ENCODE assay signal across 8 mouse cellular contexts in genomic region chr17:53587074-53587851, GRCm38 (mm10). TPM values are rescaled to one million over a fixed set of nuclear protein-coding genes. Genes with fewer than 3 reads are reported as not detected.
DNase-seq lines count a peak whose midpoint lies in the region; ATAC-seq lines count a peak whose summit lies in the region.

No protein-coding gene starts in this region.

- H3K9ac ChIP-seq in hindbrain, embryonic 13.5 days = no peak overlapping the region

- no peaks in the 10 kb centered on the region for H3K27me3 ChIP-seq in hindbrain, embryonic 13.5 days

- H3K4me2 ChIP-seq in hindbrain, embryonic 13.5 days = peak overlapping the region; percentile 2; the same call in 1 of the 2 replicates

- peaks cover 21% of the 10 kb centered on the region for H3K4me1 ChIP-seq in hindbrain, embryonic 13.5 days (replicated peaks)

- H3K27ac ChIP-seq in hindbrain, embryonic 13.5 days = peak overlapping the region; percentile 63
- peak overlapping the region; percentile 68 for H3K27ac ChIP-seq in macrophage

- peak; percentile 91 for DNase-seq in Muller cell, postnatal 12 days (ENCODE audit: inconsistent ontology term)
- peak; percentile 69 for DNase-seq in c-Kit-positive CD71-positive TER-119-positive erythroid progenitor cells, embryonic 14.5 days (ENCODE audit: low spot score)
- DNase-seq in frontal cortex, postnatal 14 days (ENCODE audit: low spot score in 2 of 2) = peak; percentile 53 to 55
- DNase-seq in layer of hippocampus, postnatal 14 days (ENCODE audit: low spot score in 2 of 2) = peak; percentile 58 to 89
- DNase-seq in right cerebral cortex, postnatal 4 days = peak; percentile 62
- DNase-seq in urinary bladder, postnatal 4 days (ENCODE audit: low spot score in 2 of 2) = peak; percentile 78 to 83

- 37% methylated on average over 14 of the region's 14 CpGs for WGBS in hindbrain, embryonic 13.5 days
- WGBS in macrophage (ENCODE audit: missing documents) = 1% methylated on average over 14 of the region's 14 CpGs

- ATAC-seq in hindbrain, embryonic 13.5 days (ENCODE audit: low FRiP score) = peak; percentile 82

- H3K4me3 ChIP-seq in hindbrain, embryonic 13.5 days = no peak overlapping the region
- H3K4me3 ChIP-seq in macrophage (ENCODE audit: inconsistent target) = peak overlapping the region; percentile 3; the same call in 1 of the 2 replicates

- H3K79me2 ChIP-seq in macrophage (ENCODE audit: inconsistent target) = peaks cover 96% of the 10 kb centered on the region

- no peaks in the 10 kb centered on the region for H3K9me3 ChIP-seq in hindbrain, embryonic 13.5 days

- H3K36me3 ChIP-seq in hindbrain, embryonic 13.5 days = no peaks in the 10 kb centered on the region
- no peaks in the 10 kb centered on the region for H3K36me3 ChIP-seq in macrophage (ENCODE audit: inconsistent target)

RNA-seq across cellular contexts. Expression of gene Kat2b, which starts 20.6 kb away (rescaled TPM):
- polyA plus RNA-seq in hindbrain, embryonic 13.5 days (2015; fragmentation: Nextera tagmentation; extraction: Ambion mirVana) = 8.5 and 8.9 TPM in 2 replicates
- total RNA-seq in layer of hippocampus, postnatal 14 days (2021) = 10 to 100 TPM; 13.4 to 15.5 TPM
- 10 to 100 TPM; 11.6 to 74.1 (median 51.0) TPM for total RNA-seq in macrophage (2018; cell fraction: chromatin; rRNA removed)
- total RNA-seq in macrophage (2018; cell fraction: cytosol; rRNA removed) = 10 to 100 TPM; 19.6 to 38.4 (median 29.4) TPM
- total RNA-seq in macrophage (2018; cell fraction: nucleus; rRNA removed) = 10 to 100 TPM; 11.3 to 64.2 (median 37.4) TPM
- polyA plus RNA-seq in macrophage (2018) = 14.0 to 30.7 TPM (median 17.0 TPM) in 3 replicates

RNA-seq across cellular contexts. Expression of gene Pp2d1, which starts 48.0 kb away (rescaled TPM):
- polyA plus RNA-seq in hindbrain, embryonic 13.5 days (2015; fragmentation: Nextera tagmentation; extraction: Ambion mirVana) = 0.39 and 0.43 TPM in 2 replicates
- not detected for total RNA-seq in layer of hippocampus, postnatal 14 days (2021)
- not detected for total RNA-seq in macrophage (2018; cell fraction: chromatin; rRNA removed)
- total RNA-seq in macrophage (2018; cell fraction: cytosol; rRNA removed) = not detected
- total RNA-seq in macrophage (2018; cell fraction: nucleus; rRNA removed) = not detected
- polyA plus RNA-seq in macrophage (2018) = not detected in 3 replicates
